Mouse (Mus musculus): ENCODE measurements around the gene Hoxd10. TPM values are rescaled to one million over a fixed set of nuclear protein-coding genes. Genes with fewer than 3 reads are reported as not detected.
A peak's percentile ranks its signal among the peaks of the same experiment; 100 is the strongest.

Gene Hoxd10
- polyA plus RNA-seq, 1 experiment from 2014 or later = not detected

GRCm38 (mm10) chr2:74704999-74705466 lies 13.3 kb downstream of the Hoxd10 start:
- no peak overlapping the region for H3K27ac ChIP-seq (ENCODE audit: low read length)
- H3K4me2 ChIP-seq (ENCODE audit: low read length) = peak overlapping the region; percentile 37
- no peak overlapping the region for H3K9ac ChIP-seq (replicated peaks; ENCODE audit: low read depth, low read length)
- WGBS = under 1% methylated on average over 40 of the region's 66 CpGs
- H3K4me3 ChIP-seq (replicated peaks; ENCODE audit: low read length) = peak overlapping the region; percentile 31
- H3K27me3 ChIP-seq (replicated peaks; ENCODE audit: control insufficient read depth, insufficient read depth, low read length) = peaks cover 86% of the 10 kb centered on the region
- H3K36me3 ChIP-seq (ENCODE audit: control insufficient read depth, insufficient read depth) = no peaks in the 10 kb centered on the region
- H3K9me3 ChIP-seq (ENCODE audit: control insufficient read depth, low read length) = no peaks in the 10 kb centered on the region
- ATAC-seq = no peak
- H3K4me1 ChIP-seq (replicated peaks; ENCODE audit: control insufficient read depth, insufficient read depth, low read length) = peaks cover 13% of the 10 kb centered on the region

DNA sequence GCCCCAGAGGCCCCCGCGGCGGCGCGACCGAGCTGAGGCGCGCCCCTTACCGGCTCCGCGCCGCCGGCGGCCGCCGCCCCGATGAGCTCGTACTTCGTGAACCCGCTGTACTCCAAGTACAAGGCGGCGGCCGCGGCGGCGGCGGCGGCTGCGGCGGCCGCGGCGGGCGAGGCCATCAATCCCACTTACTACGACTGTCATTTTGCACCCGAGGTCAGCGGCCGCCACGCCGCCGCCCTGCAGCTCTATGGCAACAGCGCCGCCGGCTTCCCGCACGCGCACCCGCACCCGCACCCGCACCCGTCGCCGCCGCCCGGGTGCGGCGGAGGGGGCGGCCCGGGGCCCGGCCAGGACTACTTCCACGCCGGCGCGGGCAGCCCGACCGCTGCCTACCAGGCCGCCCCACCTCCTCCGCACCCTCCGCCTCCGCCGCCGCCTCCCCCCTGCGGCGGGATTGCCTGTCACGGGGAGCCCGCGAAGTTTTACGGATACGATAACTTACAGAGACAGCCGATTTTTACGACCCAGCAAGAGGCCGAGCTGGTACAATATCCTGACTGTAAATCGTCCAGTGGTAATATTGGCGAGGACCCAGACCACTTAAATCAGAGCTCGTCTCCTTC lies 13.9 kb downstream of the Hoxd10 start:
- WGBS = under 1% methylated on average over 74 of the region's 85 CpGs
- peaks cover 13% of the 10 kb centered on the region for H3K4me1 ChIP-seq (replicated peaks; ENCODE audit: control insufficient read depth, insufficient read depth, low read length)
- H3K4me3 ChIP-seq (replicated peaks; ENCODE audit: low read length) = peak overlapping the region; percentile 31
- no peak overlapping the region for H3K27ac ChIP-seq (ENCODE audit: low read length)
- no peaks in the 10 kb centered on the region for H3K36me3 ChIP-seq (ENCODE audit: control insufficient read depth, insufficient read depth)
- no peaks in the 10 kb centered on the region for H3K9me3 ChIP-seq (ENCODE audit: control insufficient read depth, low read length)
- no peak overlapping the region for H3K9ac ChIP-seq (replicated peaks; ENCODE audit: low read depth, low read length)
- peaks cover 86% of the 10 kb centered on the region for H3K27me3 ChIP-seq (replicated peaks; ENCODE audit: control insufficient read depth, insufficient read depth, low read length)
- peak overlapping the region; percentile 37 for H3K4me2 ChIP-seq (ENCODE audit: low read length)
- no peak for ATAC-seq

DNA sequence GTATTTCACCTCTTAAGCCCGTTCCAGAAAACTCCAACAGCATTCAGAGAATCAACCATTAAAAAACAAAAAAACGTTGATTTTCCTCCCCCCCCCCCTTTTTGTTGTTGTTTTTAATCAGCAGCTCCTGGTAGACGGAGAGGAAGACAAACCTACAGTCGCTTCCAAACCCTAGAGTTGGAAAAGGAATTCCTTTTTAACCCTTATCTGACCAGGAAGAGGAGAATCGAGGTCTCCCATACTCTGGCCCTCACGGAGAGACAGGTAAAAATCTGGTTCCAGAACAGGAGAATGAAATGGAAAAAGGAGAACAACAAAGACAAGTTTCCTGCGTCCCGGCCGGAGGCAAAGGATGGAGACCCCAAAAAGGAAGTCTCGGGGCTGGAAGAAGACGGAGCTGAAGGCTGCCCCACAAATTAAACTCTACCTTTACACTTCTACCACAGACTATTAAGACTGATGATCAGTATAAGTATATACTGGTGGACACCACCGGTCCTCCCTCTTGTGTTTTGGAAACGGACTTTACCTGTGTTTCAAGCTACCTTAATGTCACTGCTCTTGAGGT lies 14.8 kb downstream of the Hoxd10 start:
- no peaks in the 10 kb centered on the region for H3K36me3 ChIP-seq (ENCODE audit: control insufficient read depth, insufficient read depth)
- no peaks in the 10 kb centered on the region for H3K9me3 ChIP-seq (ENCODE audit: control insufficient read depth, low read length)
- peaks cover 84% of the 10 kb centered on the region for H3K27me3 ChIP-seq (replicated peaks; ENCODE audit: control insufficient read depth, insufficient read depth, low read length)
- 3% methylated on average over 13 of the region's 13 CpGs for WGBS
- no peak overlapping the region for H3K4me3 ChIP-seq (replicated peaks; ENCODE audit: low read length)
- no peak overlapping the region for H3K4me2 ChIP-seq (ENCODE audit: low read length)
- H3K4me1 ChIP-seq (replicated peaks; ENCODE audit: control insufficient read depth, insufficient read depth, low read length) = peaks cover 13% of the 10 kb centered on the region
- no peak for ATAC-seq
- H3K27ac ChIP-seq (ENCODE audit: low read length) = no peak overlapping the region
- H3K9ac ChIP-seq (replicated peaks; ENCODE audit: low read depth, low read length) = no peak overlapping the region

DNA sequence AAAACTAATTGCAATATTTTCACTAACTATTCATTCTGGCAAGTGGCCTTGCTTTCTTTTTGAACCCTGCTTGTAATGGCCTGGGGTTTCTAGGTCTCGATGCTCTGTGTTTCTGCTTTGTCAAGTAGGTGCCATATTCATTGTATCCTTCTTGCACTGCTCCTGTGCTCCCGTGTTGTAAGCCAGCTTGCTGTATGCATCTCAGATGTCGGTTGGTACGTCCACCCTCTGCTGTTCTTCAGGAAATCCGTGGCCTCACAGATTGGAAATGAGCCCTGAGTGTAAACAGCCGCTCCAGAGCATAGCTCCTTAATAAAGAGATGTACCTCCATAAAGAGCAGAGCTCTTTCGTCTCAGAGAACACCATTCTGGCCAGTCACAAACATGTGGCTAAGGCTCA lies 15.9 kb downstream of the Hoxd10 start:
- peaks cover 87% of the 10 kb centered on the region for H3K27me3 ChIP-seq (replicated peaks; ENCODE audit: control insufficient read depth, insufficient read depth, low read length)
- H3K4me1 ChIP-seq (replicated peaks; ENCODE audit: control insufficient read depth, insufficient read depth, low read length) = peaks cover 17% of the 10 kb centered on the region
- no peak for ATAC-seq
- H3K27ac ChIP-seq (ENCODE audit: low read length) = no peak overlapping the region
- H3K4me2 ChIP-seq (ENCODE audit: low read length) = no peak overlapping the region
- H3K9ac ChIP-seq (replicated peaks; ENCODE audit: low read depth, low read length) = no peak overlapping the region
- 5% methylated on average over 7 of the region's 7 CpGs for WGBS
- H3K36me3 ChIP-seq (ENCODE audit: control insufficient read depth, insufficient read depth) = no peaks in the 10 kb centered on the region
- no peaks in the 10 kb centered on the region for H3K9me3 ChIP-seq (ENCODE audit: control insufficient read depth, low read length)
- H3K4me3 ChIP-seq (replicated peaks; ENCODE audit: low read length) = no peak overlapping the region

DNA sequence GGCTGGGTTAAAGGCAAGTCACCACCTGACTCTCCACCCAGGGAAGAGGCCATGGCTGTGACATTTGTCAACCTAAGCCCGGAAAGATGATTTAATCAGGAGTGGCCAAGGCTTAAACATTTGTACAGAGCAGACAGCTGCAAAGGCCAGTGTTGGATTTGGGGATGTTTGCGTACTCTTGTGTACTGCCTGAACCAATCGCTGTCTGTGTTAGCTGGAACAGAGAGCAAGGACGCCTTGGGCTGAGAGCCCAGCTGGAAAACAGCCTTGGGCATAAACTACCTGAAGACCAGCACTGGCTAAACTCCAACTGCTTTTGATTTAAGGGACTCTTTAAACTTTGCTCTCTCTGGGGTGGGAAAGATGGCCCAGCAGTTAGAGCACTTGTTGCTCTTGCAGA lies 17.0 kb downstream of the Hoxd10 start:
- Histone ChIP-seq H3K9ac (replicated peaks; ENCODE audit: low read depth, low read length) (no peak overlapping the region), H3K9me3 (ENCODE audit: control insufficient read depth, low read length) (no peaks in the 10 kb centered on the region), H3K4me3 (replicated peaks; ENCODE audit: low read length) (no peak overlapping the region), H3K4me1 (replicated peaks; ENCODE audit: control insufficient read depth, insufficient read depth, low read length) (peaks cover 17% of the 10 kb centered on the region), H3K27me3 (replicated peaks; ENCODE audit: control insufficient read depth, insufficient read depth, low read length) (peaks cover 87% of the 10 kb centered on the region), H3K27ac (ENCODE audit: low read length) (no peak overlapping the region), H3K4me2 (ENCODE audit: low read length) (no peak overlapping the region), H3K36me3 (ENCODE audit: control insufficient read depth, insufficient read depth) (no peaks in the 10 kb centered on the region)
- WGBS = 2% methylated on average over 4 of the region's 4 CpGs
- ATAC-seq = no peak

GRCm38 (mm10) chr2:74709465-74710419 lies 18.0 kb downstream of the Hoxd10 start:
- H3K27ac ChIP-seq (ENCODE audit: low read length) = no peak overlapping the region
- no peak overlapping the region for H3K4me3 ChIP-seq (replicated peaks; ENCODE audit: low read length)
- H3K27me3 ChIP-seq (replicated peaks; ENCODE audit: control insufficient read depth, insufficient read depth, low read length) = peaks cover 82% of the 10 kb centered on the region
- H3K4me2 ChIP-seq (ENCODE audit: low read length) = no peak overlapping the region
- WGBS = 4% methylated on average over 5 of the region's 5 CpGs
- H3K9me3 ChIP-seq (ENCODE audit: control insufficient read depth, low read length) = no peaks in the 10 kb centered on the region
- no peak overlapping the region for H3K9ac ChIP-seq (replicated peaks; ENCODE audit: low read depth, low read length)
- peaks cover 15% of the 10 kb centered on the region for H3K4me1 ChIP-seq (replicated peaks; ENCODE audit: control insufficient read depth, insufficient read depth, low read length)
- H3K36me3 ChIP-seq (ENCODE audit: control insufficient read depth, insufficient read depth) = no peaks in the 10 kb centered on the region
- ATAC-seq = no peak

GRCm38 (mm10) chr2:74710929-74711543 lies 19.3 kb downstream of the Hoxd10 start:
- Histone ChIP-seq H3K9ac (replicated peaks; ENCODE audit: low read depth, low read length) (no peak overlapping the region), H3K4me2 (ENCODE audit: low read length) (no peak overlapping the region), H3K4me3 (replicated peaks; ENCODE audit: low read length) (no peak overlapping the region), H3K9me3 (ENCODE audit: control insufficient read depth, low read length) (no peaks in the 10 kb centered on the region), H3K27ac (ENCODE audit: low read length) (no peak overlapping the region), H3K4me1 (replicated peaks; ENCODE audit: control insufficient read depth, insufficient read depth, low read length) (peaks cover 7% of the 10 kb centered on the region), H3K27me3 (replicated peaks; ENCODE audit: control insufficient read depth, insufficient read depth, low read length) (peaks cover 88% of the 10 kb centered on the region), H3K36me3 (ENCODE audit: control insufficient read depth, insufficient read depth) (no peaks in the 10 kb centered on the region)
- under 1% methylated on average over 16 of the region's 16 CpGs for WGBS
- no peak for ATAC-seq

DNA sequence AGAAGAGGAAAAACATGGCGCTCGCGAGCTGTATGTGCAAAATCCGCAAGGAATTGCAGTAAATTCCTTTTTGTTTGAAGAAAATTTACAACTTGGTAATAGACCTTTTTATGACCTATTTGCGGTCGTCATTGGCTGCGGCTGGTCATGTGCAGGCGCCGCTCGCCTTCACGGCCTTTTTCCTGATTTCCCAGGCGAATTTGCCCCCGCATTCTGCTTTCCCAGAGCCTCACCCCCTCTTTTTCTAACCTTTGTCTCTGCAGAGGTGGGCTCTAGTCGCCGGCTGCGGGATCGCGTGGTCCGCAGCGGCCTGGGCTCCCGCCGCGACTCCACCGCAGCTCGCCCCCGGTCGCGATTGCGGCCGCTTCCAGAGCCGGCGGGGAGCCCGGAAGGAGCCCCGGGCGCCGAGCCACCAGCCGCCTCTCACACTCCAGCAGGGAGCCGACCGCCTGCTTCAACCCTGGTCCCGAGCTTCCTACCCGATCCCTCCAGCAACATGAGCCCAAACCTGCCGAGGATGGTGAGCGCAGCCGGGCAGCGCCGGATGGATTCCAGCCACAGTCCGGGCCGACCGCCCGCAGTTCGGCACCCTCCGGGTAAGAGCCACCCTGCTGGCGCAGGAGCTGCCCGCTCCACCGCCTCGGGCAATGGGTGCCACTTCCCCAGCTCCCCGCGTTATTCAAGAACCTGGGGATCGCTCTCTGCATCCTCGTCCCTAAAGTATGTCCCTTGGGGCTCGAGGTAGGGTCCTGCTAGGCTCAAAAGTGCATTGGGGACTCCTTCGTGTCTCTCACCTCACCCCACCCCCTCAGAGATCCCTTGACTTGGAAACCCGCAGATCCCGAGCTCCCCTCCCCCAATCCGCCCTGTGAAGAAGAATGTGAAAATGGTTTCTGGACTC lies 20.2 kb downstream of the Hoxd10 start, which contains the start of the genes Hoxd3 and Hoxd4:
Hoxd3 (plus strand) TSS at position 207 of the 901 bp plus-strand sequence.
Hoxd4 (plus strand) TSS at position 209 of the 901 bp plus-strand sequence.
- Histone ChIP-seq H3K27me3 (replicated peaks; ENCODE audit: control insufficient read depth, insufficient read depth, low read length) (peaks cover 88% of the 10 kb centered on the region), H3K9ac (replicated peaks; ENCODE audit: low read depth, low read length) (no peak within 1 kb of the TSS), H3K4me3 (replicated peaks; ENCODE audit: low read length) (peak within 1 kb of the TSS; percentile 15; the same call in 1 of the 2 replicates), H3K9me3 (ENCODE audit: control insufficient read depth, low read length) (no peaks in the 10 kb centered on the region), H3K4me2 (ENCODE audit: low read length) (peak within 1 kb of the TSS; percentile 24), H3K36me3 (ENCODE audit: control insufficient read depth, insufficient read depth) (no peaks in the 10 kb centered on the region), H3K27ac (ENCODE audit: low read length) (no peak within 1 kb of the TSS), H3K4me1 (replicated peaks; ENCODE audit: control insufficient read depth, insufficient read depth, low read length) (peaks cover 7% of the 10 kb centered on the region)
- no peak for ATAC-seq
- under 1% methylated on average over 65 of the region's 65 CpGs for WGBS
